20 mouse cellular contexts compared by ENCODE assay signal in genomic region chr5:17111556-17111955, GRCm38 (mm10).
"Had no signal": no experiment of that assay in that cellular context is flagged by ENCODE, and none has a peak within 500 bp of the region (broad histone marks: within the 10 kb centered on the region; RNA-seq: fewer than 3 reads in every experiment).

No protein-coding gene starts in this region.

- H3K4me2 ChIP-seq: heart, embryonic 11.5 days; heart, embryonic 13.5 days; heart, embryonic 15.5 days; hindbrain, embryonic 13.5 days; hindbrain, embryonic 15.5 days; kidney, embryonic 15.5 days; liver, embryonic 11.5 days; liver, embryonic 13.5 days had no signal

- H3K9ac ChIP-seq: heart, embryonic 13.5 days; heart, embryonic 15.5 days; hindbrain, embryonic 13.5 days; hindbrain, embryonic 15.5 days; kidney, embryonic 15.5 days; liver, embryonic 13.5 days had no signal

- H3K36me3 ChIP-seq: heart, embryonic 13.5 days; heart, embryonic 15.5 days; hindbrain, embryonic 13.5 days; hindbrain, embryonic 15.5 days; kidney, embryonic 15.5 days; liver, embryonic 13.5 days had no signal

- H3K27ac ChIP-seq: heart, adult 2 months; heart, embryonic 13.5 days; heart, embryonic 15.5 days; hindbrain, embryonic 13.5 days; hindbrain, embryonic 15.5 days; hindbrain, postnatal 0 days; kidney, embryonic 15.5 days; kidney, postnatal 0 days; liver, embryonic 13.5 days had no signal

- H3K4me3 ChIP-seq: heart, adult 2 months; heart, embryonic 13.5 days; heart, embryonic 15.5 days; hindbrain, embryonic 13.5 days; hindbrain, embryonic 15.5 days; kidney, embryonic 15.5 days; liver, embryonic 13.5 days had no signal

- H3K9me3 ChIP-seq: heart, embryonic 13.5 days; heart, embryonic 15.5 days; hindbrain, embryonic 13.5 days; hindbrain, embryonic 15.5 days; kidney, embryonic 15.5 days; liver, embryonic 13.5 days had no signal

- ATAC-seq: hindbrain, postnatal 0 days had no signal

- H3K27me3 ChIP-seq: heart, embryonic 13.5 days; heart, embryonic 15.5 days; hindbrain, embryonic 13.5 days; hindbrain, embryonic 15.5 days; kidney, embryonic 15.5 days; liver, embryonic 13.5 days had no signal

- DNase-seq: gastrocnemius, postnatal 14 days; gastrocnemius, postnatal 36 days; heart, adult 11 months; heart, adult 2 months; heart, postnatal 14 days; heart, postnatal 36 days; kidney, adult 11 months; layer of hippocampus, adult 9-11 months; layer of hippocampus, postnatal 36 days; liver; liver, embryonic 13.5 days had no signal

- H3K4me1 ChIP-seq: heart, embryonic 13.5 days; heart, embryonic 15.5 days; hindbrain, embryonic 13.5 days; hindbrain, embryonic 15.5 days; kidney, embryonic 15.5 days; liver, embryonic 13.5 days had no signal
